Mouse (Mus musculus) lung, adult 18-20 months (tissue): ENCODE results near the gene Rasgef1b.

ENCODE experiments used
- DNase-seq, 2 experiments: peaks; one replicate each; pipeline ENCODE4 v3.0.0; 2022; ENCODE audit warnings: mixed read lengths in 2 of 2

The Rasgef1b gene

DNA sequence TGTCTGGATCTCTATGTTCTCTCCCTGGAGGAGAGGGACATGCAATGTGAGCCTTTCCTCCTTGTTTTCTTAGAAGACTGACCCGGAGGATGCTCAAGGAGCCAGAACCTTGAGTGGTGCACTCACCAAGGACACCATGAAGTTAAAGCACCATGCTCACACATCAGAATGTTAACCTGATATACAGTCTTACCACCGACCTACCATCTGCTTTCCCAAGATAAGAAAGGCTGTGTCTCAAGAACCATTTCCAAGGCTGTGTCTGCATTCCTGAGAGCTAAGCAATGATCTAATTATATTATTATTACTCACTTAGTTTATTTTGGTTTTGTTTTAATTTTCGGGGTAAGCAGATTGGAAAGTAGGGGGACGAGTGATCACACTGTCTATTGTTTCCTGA is 203.2 kb downstream of the Rasgef1b start:
- DNase-seq = no peak

- no peak for DNase-seq
Measured at GRCm38 (mm10) chr5:99522571-99523269, 206.1 kb downstream of the Rasgef1b start.

DNA sequence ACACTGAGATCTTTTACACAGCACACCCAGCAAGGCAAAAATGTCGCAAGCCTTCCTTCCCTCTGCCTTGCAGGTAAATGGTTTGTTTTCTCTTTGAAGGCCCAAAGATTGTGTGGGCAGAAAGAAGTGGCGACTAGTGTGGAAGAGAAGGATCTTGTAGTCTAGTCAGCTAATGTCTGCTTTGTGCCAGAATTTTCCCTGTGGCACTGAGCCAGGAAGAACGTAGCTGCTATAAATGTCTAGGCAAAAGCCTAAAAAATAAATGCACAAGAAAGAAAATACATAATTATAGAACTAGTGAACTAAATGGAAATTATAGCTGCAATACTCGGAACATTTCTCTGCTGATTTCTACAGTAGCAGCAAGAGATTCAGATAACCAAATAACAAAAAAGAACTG is 207.5 kb downstream of the Rasgef1b start:
- DNase-seq = no peak

- no peak for DNase-seq
Measured at GRCm38 (mm10) chr5:99519556-99519955, 209.3 kb downstream of the Rasgef1b start.

GRCm38 (mm10) chr5:99519023-99519422 is 209.8 kb downstream of the Rasgef1b start:
- DNase-seq = no peak

GRCm38 (mm10) chr5:99516207-99516606 is 212.7 kb downstream of the Rasgef1b start:
- DNase-seq = no peak

DNA sequence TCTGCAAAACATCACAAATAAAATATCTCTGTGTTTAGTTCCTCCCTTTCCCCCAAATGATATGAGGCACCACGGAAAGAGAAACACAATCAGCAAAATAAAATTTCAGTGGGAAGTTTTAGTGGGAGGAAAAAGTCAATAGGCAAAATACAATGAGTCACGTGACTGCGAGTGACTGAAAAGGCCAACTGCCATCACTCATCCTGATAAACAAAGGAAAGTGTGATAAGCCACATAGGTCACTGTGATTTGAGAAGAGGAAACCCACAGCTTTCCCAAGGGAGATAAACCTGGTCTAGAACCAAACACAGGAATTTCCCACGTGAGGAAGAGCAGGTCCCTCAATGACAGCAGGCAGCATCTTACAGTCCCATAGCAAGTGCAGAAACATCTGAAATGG is 213.1 kb downstream of the Rasgef1b start:
- DNase-seq = no peak

GRCm38 (mm10) chr5:99513209-99513880 is 215.5 kb downstream of the Rasgef1b start:
- no peak for DNase-seq

GRCm38 (mm10) chr5:99511081-99511480 is 217.8 kb downstream of the Rasgef1b start:
- no peak for DNase-seq

DNA sequence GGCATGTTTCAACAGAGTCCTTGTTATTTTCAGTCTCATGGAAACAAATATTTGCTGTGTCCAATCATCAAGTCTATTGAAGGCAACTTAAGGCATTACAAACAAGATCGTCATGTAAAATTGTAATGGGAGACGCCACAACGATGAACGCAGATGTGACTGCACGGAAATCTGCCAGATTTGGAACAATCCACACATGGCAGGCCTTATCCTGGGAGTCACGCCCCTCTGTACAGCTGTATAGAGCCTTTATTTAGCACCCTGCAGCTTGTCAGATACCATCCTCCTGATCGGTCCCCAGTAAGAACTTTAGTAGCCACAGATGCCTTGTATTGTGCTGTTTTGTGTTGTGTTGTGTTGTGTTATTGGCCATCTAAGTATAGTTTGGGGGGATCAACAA is 222.8 kb downstream of the Rasgef1b start:
- DNase-seq = no peak

DNA sequence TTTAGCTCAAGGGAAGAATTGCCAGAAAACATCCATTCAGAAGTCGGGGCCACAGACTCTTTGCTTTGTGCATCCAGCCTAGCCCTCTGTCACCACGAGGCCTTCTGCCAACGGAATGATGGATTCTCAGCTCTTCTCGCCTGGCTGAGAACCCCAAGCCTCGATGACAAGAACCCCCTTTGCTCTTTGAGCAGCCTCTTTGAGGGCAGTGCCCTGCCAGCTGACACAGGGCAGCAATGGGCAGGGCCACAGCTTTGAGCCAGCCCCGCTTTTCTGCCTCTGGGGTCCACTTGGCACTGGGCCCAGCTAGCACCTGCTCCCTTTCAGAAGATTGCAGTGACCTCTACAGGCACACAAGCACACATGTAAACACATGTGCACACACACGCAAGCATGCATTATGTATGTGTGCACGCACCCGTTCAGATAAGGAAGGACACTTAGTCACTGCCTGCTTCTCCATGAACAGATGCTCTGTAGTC is 224.5 kb downstream of the Rasgef1b start:
- DNase-seq = no peak

DNA sequence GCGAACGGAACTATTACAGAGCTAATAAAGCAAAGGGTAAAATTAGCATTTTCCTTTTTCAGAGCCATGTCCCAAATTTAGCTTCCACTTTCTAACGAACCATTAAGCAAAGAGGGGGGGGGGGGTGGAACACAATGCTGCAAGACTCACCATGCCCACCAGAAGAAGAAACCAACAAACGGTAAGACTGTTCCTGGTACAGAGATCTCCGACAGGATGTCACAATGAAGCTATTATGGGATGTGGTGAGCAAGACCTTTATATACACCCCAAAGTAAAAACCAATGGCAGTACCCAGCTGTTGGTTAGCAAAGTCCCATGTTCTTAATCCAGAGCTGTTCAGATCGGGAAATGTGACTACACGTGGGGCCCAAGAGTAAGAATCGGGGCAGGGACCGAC is 226.2 kb downstream of the Rasgef1b start:
- no peak for DNase-seq

GRCm38 (mm10) chr5:99499404-99500089 is 229.3 kb downstream of the Rasgef1b start:
- no peak for DNase-seq

- DNase-seq = no peak
Measured at GRCm38 (mm10) chr5:99497856-99498255, 231.0 kb downstream of the Rasgef1b start.

DNA sequence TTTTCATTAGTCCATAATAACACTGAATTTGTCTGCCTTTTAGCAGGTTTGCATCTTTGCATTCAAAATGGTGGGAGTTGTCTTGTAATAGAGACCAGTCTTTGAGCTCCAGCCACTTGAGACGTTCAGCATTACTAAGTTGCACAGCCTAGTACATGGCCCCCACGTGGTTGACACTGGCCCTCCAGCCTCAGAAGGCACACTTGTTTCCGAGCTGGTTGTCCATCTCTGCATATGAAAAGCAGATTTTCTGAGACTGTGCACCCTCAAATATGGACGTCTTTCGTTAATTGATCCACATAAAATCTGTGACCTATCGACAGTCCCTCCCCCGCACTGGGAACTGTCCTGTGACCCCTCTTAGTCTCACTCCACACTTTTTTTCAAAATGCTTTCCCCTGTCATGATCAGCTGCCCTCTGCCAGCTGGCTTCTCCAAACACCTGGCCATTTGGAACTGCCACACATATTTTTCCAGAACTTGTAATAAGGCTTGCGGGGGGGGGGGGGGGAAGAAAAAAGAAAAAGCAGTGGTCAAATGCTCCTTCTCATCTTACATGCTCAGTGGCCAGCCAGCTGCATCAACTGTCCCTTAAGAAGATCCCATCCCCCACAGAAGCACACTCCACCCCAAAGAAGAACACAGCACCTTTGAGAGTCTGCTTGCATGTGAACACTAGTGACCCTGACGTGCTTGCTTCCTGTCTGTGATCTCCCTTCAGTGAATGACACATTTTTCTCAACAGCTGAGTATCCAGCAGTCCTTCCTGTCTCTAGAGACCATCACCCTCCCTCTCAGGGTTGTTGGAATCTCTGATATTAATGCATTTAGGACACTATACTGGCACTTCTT is 231.7 kb downstream of the Rasgef1b start:
- no peak for DNase-seq

GRCm38 (mm10) chr5:99496157-99496453 is 232.8 kb downstream of the Rasgef1b start:
- DNase-seq = no peak

DNA sequence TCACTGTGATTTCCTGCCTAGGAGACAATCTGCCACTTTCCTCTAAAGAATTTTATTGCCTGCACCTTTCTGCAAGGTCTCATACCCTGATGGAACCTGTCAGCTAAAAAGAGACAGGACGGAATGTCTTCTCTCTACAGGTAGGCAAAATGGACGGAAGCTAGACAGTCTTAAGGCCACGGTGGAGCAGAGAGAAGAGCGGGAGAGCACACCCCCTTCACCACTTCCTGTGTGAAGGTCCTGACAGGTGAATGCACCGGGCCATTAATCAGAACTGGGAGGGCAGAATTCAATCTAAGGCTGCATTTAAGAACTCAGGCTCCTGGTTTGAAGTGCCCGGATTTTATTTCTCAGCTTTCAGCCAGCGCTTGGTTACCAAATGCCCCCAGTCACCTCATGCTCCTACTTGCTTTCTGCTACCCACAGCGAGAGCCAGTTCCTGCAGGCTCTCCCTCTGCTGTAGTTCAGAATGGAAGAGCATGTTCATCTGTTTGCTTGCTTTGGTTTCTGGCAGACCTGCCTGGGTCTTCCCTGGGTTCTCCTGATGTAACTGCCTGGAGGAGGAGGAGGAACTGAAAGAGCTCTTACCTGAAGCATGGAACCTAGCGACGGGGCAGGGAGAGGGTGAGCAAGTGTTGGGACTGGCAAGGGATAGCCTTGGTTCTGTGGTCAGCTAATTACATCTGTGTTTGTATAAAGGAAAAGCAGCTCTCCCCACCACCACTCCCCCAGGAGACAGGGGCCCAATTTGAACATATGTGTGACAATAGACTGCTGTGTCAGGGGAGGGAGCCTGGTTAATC is 233.3 kb downstream of the Rasgef1b start:
- DNase-seq = no peak

DNA sequence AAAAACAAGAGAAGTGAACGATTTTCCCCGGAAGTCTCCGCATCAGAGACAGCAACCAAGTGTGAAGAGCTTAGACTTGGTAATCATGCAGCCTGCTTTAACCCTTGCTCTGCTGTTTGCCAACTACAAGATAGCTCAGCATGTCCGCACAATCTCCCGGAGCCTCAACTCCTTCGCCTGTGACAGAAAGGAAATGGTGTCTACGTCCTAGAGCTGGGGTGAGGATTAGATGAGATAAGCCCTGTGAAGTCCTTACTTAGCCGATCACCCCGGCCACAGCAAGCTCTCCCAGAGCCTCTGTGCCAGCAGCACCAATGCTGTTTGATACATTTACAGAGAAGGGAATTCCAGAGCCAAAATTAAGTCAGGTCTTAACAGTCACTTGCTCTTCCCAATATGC is 235.0 kb downstream of the Rasgef1b start:
- DNase-seq = no peak

DNA sequence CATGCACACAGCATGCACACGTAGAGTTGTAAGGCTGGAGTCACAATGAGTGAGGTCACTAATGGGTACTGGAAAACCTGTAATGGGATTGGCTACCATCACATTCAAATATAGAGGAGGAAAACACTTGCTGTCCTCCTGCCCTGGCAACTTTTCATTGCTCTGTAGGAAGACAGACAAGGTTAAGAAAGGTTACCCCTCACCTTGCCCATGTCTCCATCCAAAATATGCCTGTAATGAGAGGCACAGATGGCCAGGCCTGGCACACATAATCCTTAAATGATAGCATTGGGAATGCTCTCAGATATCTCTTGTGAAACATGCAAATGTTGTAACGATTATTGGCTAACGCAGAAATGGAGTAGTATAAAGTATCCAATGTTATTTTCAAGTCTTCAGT is 235.8 kb downstream of the Rasgef1b start:
- DNase-seq = no peak

GRCm38 (mm10) chr5:99488479-99489158 is 240.2 kb downstream of the Rasgef1b start:
- DNase-seq = no peak

DNA sequence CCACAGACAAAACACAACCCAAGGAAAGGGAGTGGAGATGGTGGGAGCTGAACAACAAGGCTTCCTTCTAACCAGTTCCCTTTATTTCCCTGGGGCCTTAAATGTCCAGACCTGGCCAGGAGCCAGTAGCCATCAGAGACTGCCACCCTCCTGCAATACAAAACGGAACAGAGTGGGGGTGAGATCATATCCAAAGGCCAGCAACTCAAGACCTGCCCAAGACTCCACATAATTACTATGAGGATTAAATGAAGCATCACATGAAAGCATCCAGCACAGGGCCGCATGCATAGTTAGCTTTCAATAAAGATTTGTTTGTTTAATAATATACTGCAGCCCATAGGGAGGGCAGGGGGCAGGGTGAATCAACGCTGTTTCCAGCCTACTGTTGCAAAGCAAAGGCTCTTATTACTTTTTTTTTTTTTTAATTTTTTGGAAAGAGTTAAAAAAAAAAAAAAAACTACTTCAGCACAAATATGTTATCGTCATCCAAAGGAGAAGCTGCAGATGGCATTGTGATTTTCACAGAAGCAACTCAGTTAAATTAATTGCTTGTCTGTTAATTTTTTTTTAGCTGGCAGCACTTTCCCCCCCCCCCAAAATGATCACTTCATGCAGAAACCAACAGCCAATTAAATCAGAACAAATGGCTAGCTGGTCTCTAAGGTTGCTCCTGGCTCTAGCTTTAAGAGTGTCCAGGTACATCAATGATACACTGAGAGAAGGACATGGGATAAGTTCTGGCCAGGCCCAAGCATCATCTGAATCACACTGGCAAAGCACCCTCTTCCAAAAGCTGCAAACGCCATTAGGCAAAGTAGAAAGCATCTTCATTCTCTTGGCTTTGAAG is 241.6 kb downstream of the Rasgef1b start:
- DNase-seq = peak in 1 of 2 experiments; percentile 14
